Mouse (Mus musculus): ENCODE measurements around the gene Gtpbp8. TPM values are rescaled to one million over a fixed set of nuclear protein-coding genes. Genes with fewer than 3 reads are reported as not detected.

The Gtpbp8 gene
- polyA plus RNA-seq, 1 experiment from 2014 or later, result 35.3 TPM

DNA sequence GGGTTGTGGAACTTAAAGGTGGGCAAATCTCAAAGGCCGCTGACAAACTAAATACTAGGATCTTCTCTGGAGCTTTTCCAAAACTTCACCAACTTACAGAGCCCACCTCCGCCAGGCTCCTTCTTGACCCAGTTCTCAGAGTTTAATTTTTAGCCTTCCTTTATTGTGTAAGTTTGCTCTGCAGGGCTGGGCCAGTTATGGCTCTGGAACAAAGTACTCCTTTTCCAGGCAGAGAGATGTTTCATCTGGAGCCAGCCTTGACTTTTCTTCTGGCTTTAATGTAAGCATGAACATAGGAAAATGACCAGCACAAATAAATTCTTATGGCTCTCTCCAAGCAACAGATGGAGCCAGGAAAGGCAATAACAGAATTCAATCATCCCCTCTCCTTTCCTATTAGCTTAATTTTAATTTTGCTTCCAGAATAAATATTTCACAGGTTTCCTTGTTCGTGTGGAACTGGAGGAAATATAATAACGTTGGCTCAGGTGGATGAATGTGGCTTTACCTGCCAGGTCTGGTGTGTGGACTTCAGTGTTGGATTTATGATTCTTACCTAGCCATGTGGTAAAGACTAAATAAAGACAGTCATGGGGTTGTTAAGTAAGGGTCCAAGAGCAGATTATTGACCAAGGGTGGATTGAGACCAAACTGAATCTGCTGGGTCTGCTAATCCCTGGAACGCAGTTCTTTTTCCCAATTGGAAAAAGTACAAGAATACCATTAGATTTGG is 48.5 kb downstream of the Gtpbp8 start:
- Histone ChIP-seq H3K4me3 (replicated peaks) (no peak overlapping the region), H3K27me3 (replicated peaks) (no peaks in the 10 kb centered on the region), H3K27ac (replicated peaks) (no peak overlapping the region), H3K9ac (replicated peaks) (no peak overlapping the region), H3K4me2 (no peak overlapping the region), H3K36me3 (no peaks in the 10 kb centered on the region), H3K4me1 (peaks cover 6% of the 10 kb centered on the region; the same call in 1 of the 2 replicates), H3K9me3 (replicated peaks) (no peaks in the 10 kb centered on the region)
- ATAC-seq (ENCODE audit: low FRiP score), result no peak
- 92% methylated on average over 5 of the region's 5 CpGs for WGBS

- ATAC-seq (ENCODE audit: low FRiP score), result no peak
- Histone ChIP-seq H3K4me1 (peaks cover 6% of the 10 kb centered on the region; the same call in 1 of the 2 replicates), H3K27me3 (replicated peaks) (no peaks in the 10 kb centered on the region), H3K27ac (replicated peaks) (peak overlapping the region; percentile 37; the same call in 1 of the 2 replicates), H3K36me3 (no peaks in the 10 kb centered on the region), H3K4me3 (replicated peaks) (no peak overlapping the region), H3K4me2 (no peak overlapping the region), H3K9me3 (replicated peaks) (no peaks in the 10 kb centered on the region), H3K9ac (replicated peaks) (no peak overlapping the region)
- WGBS, result 52% methylated on average over 12 of the region's 12 CpGs
These were observed 50.1 kb downstream of the Gtpbp8 start for GRCm38 (mm10) chr16:44695859-44696620.

- peak overlapping the region; percentile 37; the same call in 1 of the 2 replicates for H3K27ac ChIP-seq (replicated peaks)
- H3K9me3 ChIP-seq (replicated peaks), result no peaks in the 10 kb centered on the region
- ATAC-seq (ENCODE audit: low FRiP score), result no peak
- H3K9ac ChIP-seq (replicated peaks), result no peak overlapping the region
- H3K4me3 ChIP-seq (replicated peaks), result no peak overlapping the region
- no peak overlapping the region for H3K4me2 ChIP-seq
- no peaks in the 10 kb centered on the region for H3K27me3 ChIP-seq (replicated peaks)
- WGBS, result 81% methylated on average over 8 of the region's 8 CpGs
- H3K36me3 ChIP-seq, result no peaks in the 10 kb centered on the region
- peaks cover 6% of the 10 kb centered on the region; the same call in 1 of the 2 replicates for H3K4me1 ChIP-seq
These were observed 50.8 kb downstream of the Gtpbp8 start for GRCm38 (mm10) chr16:44695214-44695858.

GRCm38 (mm10) chr16:44693695-44694094 is 52.5 kb downstream of the Gtpbp8 start:
- Histone ChIP-seq H3K4me2 (no peak overlapping the region), H3K27me3 (replicated peaks) (no peaks in the 10 kb centered on the region), H3K27ac (replicated peaks) (no peak overlapping the region), H3K36me3 (no peaks in the 10 kb centered on the region), H3K4me3 (replicated peaks) (no peak overlapping the region), H3K9me3 (replicated peaks) (no peaks in the 10 kb centered on the region), H3K9ac (replicated peaks) (no peak overlapping the region), H3K4me1 (peaks cover 10% of the 10 kb centered on the region)
- no peak for ATAC-seq (ENCODE audit: low FRiP score)
- 70% methylated on average over 6 of the region's 6 CpGs for WGBS

DNA sequence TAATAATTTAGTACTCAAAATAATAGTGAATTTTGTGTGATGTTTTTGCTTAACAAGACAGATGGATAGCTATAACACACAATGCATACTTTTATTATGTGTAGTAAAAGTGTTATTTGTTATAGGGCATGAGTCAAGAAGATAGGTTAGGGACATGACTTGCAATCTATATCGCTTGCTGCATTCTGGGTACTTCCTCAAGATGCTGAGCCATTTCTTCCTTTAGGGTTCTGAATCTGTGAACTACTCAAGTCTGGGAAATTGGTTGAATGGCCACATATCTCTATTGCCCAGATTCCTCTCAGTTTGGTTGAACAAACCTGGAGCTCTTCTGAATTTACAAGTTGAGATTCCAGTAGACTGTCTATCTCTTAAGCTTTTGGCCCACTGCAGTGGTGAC is 53.6 kb downstream of the Gtpbp8 start:
- H3K27ac ChIP-seq (replicated peaks), result no peak overlapping the region
- no peaks in the 10 kb centered on the region for H3K27me3 ChIP-seq (replicated peaks)
- no peak overlapping the region for H3K9ac ChIP-seq (replicated peaks)
- no peak overlapping the region for H3K4me2 ChIP-seq
- no peaks in the 10 kb centered on the region for H3K36me3 ChIP-seq
- ATAC-seq (ENCODE audit: low FRiP score), result no peak
- no peaks in the 10 kb centered on the region for H3K9me3 ChIP-seq (replicated peaks)
- H3K4me1 ChIP-seq, result peaks cover 21% of the 10 kb centered on the region
- no peak overlapping the region for H3K4me3 ChIP-seq (replicated peaks)
- 88% methylated on average over 1 of the region's 1 CpGs for WGBS

DNA sequence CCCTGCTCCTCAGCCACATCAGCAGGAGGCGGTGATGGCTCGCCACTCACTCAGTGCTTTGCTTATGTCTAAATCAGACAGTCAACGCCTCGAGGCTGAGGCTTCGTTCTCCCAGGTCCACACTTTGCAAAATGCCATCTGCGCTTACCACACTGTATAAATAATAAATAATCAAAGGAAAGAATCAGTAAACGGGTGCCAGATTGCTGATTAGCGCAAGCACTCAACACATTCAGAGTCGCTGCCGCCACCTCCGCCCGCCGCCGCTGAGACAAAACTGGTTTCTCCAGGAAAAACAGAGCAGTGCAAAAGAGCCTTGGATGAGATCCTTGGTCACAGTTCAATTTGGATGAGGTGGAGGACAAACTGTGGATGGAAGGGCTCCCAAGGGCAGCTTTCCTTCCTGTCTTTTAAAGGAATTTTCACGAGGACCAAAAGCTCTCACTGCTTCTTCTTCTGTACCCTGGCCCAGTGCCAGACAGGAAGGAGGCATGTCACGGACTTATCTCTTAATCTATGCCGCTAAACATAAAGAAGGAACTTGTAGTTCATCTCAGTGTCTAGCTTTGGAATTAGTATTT is 54.5 kb downstream of the Gtpbp8 start:
- peaks cover 30% of the 10 kb centered on the region for H3K4me1 ChIP-seq
- H3K27me3 ChIP-seq (replicated peaks), result no peaks in the 10 kb centered on the region
- 50% methylated on average over 17 of the region's 17 CpGs for WGBS
- no peak for ATAC-seq (ENCODE audit: low FRiP score)
- peak overlapping the region; percentile 20 for H3K4me2 ChIP-seq
- H3K27ac ChIP-seq (replicated peaks), result no peak overlapping the region
- no peak overlapping the region for H3K4me3 ChIP-seq (replicated peaks)
- no peaks in the 10 kb centered on the region for H3K36me3 ChIP-seq
- no peaks in the 10 kb centered on the region for H3K9me3 ChIP-seq (replicated peaks)
- no peak overlapping the region for H3K9ac ChIP-seq (replicated peaks)

GRCm38 (mm10) chr16:44691066-44691465 is 55.1 kb downstream of the Gtpbp8 start:
- H3K9ac ChIP-seq (replicated peaks), result no peak overlapping the region
- ATAC-seq (ENCODE audit: low FRiP score), result no peak
- no peak overlapping the region for H3K4me3 ChIP-seq (replicated peaks)
- no peak overlapping the region for H3K27ac ChIP-seq (replicated peaks)
- H3K36me3 ChIP-seq, result no peaks in the 10 kb centered on the region
- peaks cover 27% of the 10 kb centered on the region for H3K4me1 ChIP-seq
- no peak overlapping the region for H3K4me2 ChIP-seq
- WGBS, result 78% methylated on average over 2 of the region's 2 CpGs
- H3K27me3 ChIP-seq (replicated peaks), result no peaks in the 10 kb centered on the region
- no peaks in the 10 kb centered on the region for H3K9me3 ChIP-seq (replicated peaks)

DNA sequence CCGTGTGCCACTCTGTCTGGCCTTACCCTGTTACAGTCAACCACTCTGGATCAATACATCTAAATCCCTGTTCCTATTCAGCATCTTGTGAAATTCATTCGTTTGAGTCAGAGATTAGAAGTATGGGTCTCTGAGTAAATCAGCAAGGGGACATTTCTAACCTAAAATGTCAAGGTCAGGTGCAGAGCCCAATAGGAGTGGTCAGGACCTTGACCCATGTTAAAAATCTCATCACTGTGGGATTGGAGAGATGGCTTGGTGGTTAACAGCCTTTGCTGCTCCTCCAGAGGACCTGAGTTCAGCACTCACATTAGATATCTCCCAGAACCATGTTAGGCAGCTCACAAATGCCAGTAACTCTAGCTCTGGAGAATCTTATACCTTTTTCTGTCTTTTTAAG is 55.7 kb downstream of the Gtpbp8 start:
- Histone ChIP-seq H3K4me2 (no peak overlapping the region), H3K4me1 (peaks cover 25% of the 10 kb centered on the region), H3K27me3 (replicated peaks) (no peaks in the 10 kb centered on the region), H3K36me3 (no peaks in the 10 kb centered on the region), H3K4me3 (replicated peaks) (no peak overlapping the region), H3K9ac (replicated peaks) (no peak overlapping the region), H3K27ac (replicated peaks) (no peak overlapping the region), H3K9me3 (replicated peaks) (no peaks in the 10 kb centered on the region)
- 83% methylated on average over 2 of the region's 2 CpGs for WGBS
- ATAC-seq (ENCODE audit: low FRiP score), result no peak

GRCm38 (mm10) chr16:44688507-44688906 is 57.7 kb downstream of the Gtpbp8 start:
- peaks cover 36% of the 10 kb centered on the region for H3K4me1 ChIP-seq
- 3% methylated on average over 4 of the region's 4 CpGs for WGBS
- no peak overlapping the region; the same call in 1 of the 2 replicates for H3K4me3 ChIP-seq (replicated peaks)
- H3K27ac ChIP-seq (replicated peaks), result peak overlapping the region; percentile 64
- ATAC-seq (ENCODE audit: low FRiP score), result no peak
- H3K27me3 ChIP-seq (replicated peaks), result no peaks in the 10 kb centered on the region
- H3K9ac ChIP-seq (replicated peaks), result no peak overlapping the region
- H3K36me3 ChIP-seq, result no peaks in the 10 kb centered on the region
- H3K9me3 ChIP-seq (replicated peaks), result no peaks in the 10 kb centered on the region
- peak overlapping the region; percentile 53 for H3K4me2 ChIP-seq

DNA sequence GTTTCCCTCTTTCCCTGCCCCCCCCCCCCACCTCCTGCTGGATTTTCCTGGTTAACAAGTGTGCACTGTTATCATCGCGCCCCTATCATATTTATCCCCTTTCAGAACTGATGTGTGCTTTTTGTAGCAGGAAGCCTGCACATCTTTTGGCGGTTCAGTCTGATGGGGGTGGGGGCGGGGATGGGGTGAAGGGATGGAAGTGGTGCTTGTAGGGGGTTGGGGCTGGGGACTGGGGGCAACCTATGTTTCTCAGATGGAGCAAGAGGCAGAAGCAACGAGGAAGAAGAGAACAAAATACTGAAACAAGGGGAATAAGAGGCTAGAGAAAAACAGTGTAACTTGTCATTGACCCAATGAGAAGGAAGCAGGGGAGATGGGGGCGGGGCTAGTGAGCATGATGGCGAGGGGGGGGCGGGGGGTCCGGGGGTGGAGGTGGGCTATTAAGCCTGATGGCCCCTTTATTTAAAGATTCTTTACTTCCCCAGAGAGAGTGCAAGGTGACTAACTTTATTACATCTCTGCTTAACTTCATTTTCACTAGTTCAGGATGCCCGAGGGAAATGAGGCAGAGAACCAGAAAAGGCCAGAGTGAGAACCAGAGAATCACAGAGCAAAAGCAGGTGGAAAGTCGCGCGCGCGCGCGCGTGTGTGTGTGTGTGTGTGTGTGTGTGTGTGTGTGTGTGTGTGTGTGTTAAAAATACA is 58.3 kb downstream of the Gtpbp8 start:
- no peaks in the 10 kb centered on the region for H3K27me3 ChIP-seq (replicated peaks)
- H3K9me3 ChIP-seq (replicated peaks), result no peaks in the 10 kb centered on the region
- peak overlapping the region; percentile 10; the same call in 1 of the 2 replicates for H3K9ac ChIP-seq (replicated peaks)
- WGBS, result 2% methylated on average over 18 of the region's 18 CpGs
- H3K4me2 ChIP-seq, result peak overlapping the region; percentile 53
- H3K27ac ChIP-seq (replicated peaks), result peak overlapping the region; percentile 64
- peak overlapping the region; percentile 16 for H3K4me3 ChIP-seq (replicated peaks)
- ATAC-seq (ENCODE audit: low FRiP score), result peak; percentile 46
- H3K36me3 ChIP-seq, result no peaks in the 10 kb centered on the region
- H3K4me1 ChIP-seq, result peaks cover 36% of the 10 kb centered on the region
